Mouse (Mus musculus): ENCODE measurements at regions not wholly inside any gene's neighbourhood (a gene's known extent, or its start where the extent isn't known, plus 50 kb on each side); places are given as distances from the start of the nearest gene placed in this dataset.

GRCm38 (mm10) chr5:64521969-64522368 is 281.2 kb upstream of the Klf3 start:
- ATAC-seq (replicated peaks; ENCODE audit: low FRiP score, poor library complexity, severe bottlenecking), result no peak

GRCm38 (mm10) chr5:64526521-64526920 is 276.7 kb upstream of the Klf3 start:
- peak; percentile 87 for ATAC-seq (replicated peaks; ENCODE audit: low FRiP score, poor library complexity, severe bottlenecking)

- ATAC-seq (replicated peaks; ENCODE audit: low FRiP score, poor library complexity, severe bottlenecking), result no peak
Measured at GRCm38 (mm10) chr5:64527962-64528361, 275.2 kb upstream of the Klf3 start.

GRCm38 (mm10) chr5:64534371-64534770 is 268.8 kb upstream of the Klf3 start:
- ATAC-seq (replicated peaks; ENCODE audit: low FRiP score, poor library complexity, severe bottlenecking), result no peak

GRCm38 (mm10) chr5:64534947-64535346 is 268.2 kb upstream of the Klf3 start:
- ATAC-seq (replicated peaks; ENCODE audit: low FRiP score, poor library complexity, severe bottlenecking), result no peak

- ATAC-seq (replicated peaks; ENCODE audit: low FRiP score, poor library complexity, severe bottlenecking), result no peak
Measured at GRCm38 (mm10) chr5:64535546-64535945, 267.6 kb upstream of the Klf3 start.

- no peak for ATAC-seq (replicated peaks; ENCODE audit: low FRiP score, poor library complexity, severe bottlenecking)
Measured at GRCm38 (mm10) chr5:64536393-64537112, 266.6 kb upstream of the Klf3 start.

GRCm38 (mm10) chr5:64537113-64537780 is 265.9 kb upstream of the Klf3 start:
- ATAC-seq (replicated peaks; ENCODE audit: low FRiP score, poor library complexity, severe bottlenecking), result no peak

GRCm38 (mm10) chr5:64541765-64542164 is 261.4 kb upstream of the Klf3 start:
- no peak for ATAC-seq (replicated peaks; ENCODE audit: low FRiP score, poor library complexity, severe bottlenecking)

- ATAC-seq (replicated peaks; ENCODE audit: low FRiP score, poor library complexity, severe bottlenecking), result no peak
Measured at GRCm38 (mm10) chr5:64555931-64556330, 247.3 kb upstream of the Klf3 start.

- ATAC-seq (replicated peaks; ENCODE audit: low FRiP score, poor library complexity, severe bottlenecking), result peak; percentile 36
Measured at GRCm38 (mm10) chr5:64566451-64567390, 236.5 kb upstream of the Klf3 start.

GRCm38 (mm10) chr5:64567813-64568212 is 235.4 kb upstream of the Klf3 start:
- peak; percentile 96 for ATAC-seq (replicated peaks; ENCODE audit: low FRiP score, poor library complexity, severe bottlenecking)

- ATAC-seq (replicated peaks; ENCODE audit: low FRiP score, poor library complexity, severe bottlenecking), result peak; percentile 49
Measured at GRCm38 (mm10) chr5:64568294-64568693, 234.9 kb upstream of the Klf3 start.

GRCm38 (mm10) chr5:64574386-64574785 is 228.8 kb upstream of the Klf3 start:
- ATAC-seq (replicated peaks; ENCODE audit: low FRiP score, poor library complexity, severe bottlenecking), result no peak

- no peak for ATAC-seq (replicated peaks; ENCODE audit: low FRiP score, poor library complexity, severe bottlenecking)
Measured at GRCm38 (mm10) chr5:64575896-64576295, 227.3 kb upstream of the Klf3 start.

GRCm38 (mm10) chr5:64576426-64577262 is 226.5 kb upstream of the Klf3 start:
- no peak for ATAC-seq (replicated peaks; ENCODE audit: low FRiP score, poor library complexity, severe bottlenecking)

- no peak for ATAC-seq (replicated peaks; ENCODE audit: low FRiP score, poor library complexity, severe bottlenecking)
Measured at GRCm38 (mm10) chr5:64577424-64577823, 225.8 kb upstream of the Klf3 start.

GRCm38 (mm10) chr5:64578536-64578935 is 224.7 kb upstream of the Klf3 start:
- no peak for ATAC-seq (replicated peaks; ENCODE audit: low FRiP score, poor library complexity, severe bottlenecking)

GRCm38 (mm10) chr5:64579086-64579485 is 224.1 kb upstream of the Klf3 start:
- no peak for ATAC-seq (replicated peaks; ENCODE audit: low FRiP score, poor library complexity, severe bottlenecking)

Data from erythroblast, adult 5-6 weeks (primary cell).